Mouse (Mus musculus) thymus, adult 2 months (tissue): ENCODE measurements around the gene Nvl.

ENCODE experiments used
- CTCF ChIP-seq: fragments of 200-500 bp; IDR thresholded peaks from 2 replicates; pipeline ENCODE4 v1.5.1; 2012; ENCODE audit warnings: mild to moderate bottlenecking, control low read depth, low read length, moderate library complexity, borderline replicate concordance; ENCODE audit not compliant: control insufficient read depth, poor library complexity, insufficient read depth; ENCODE audit errors: extremely low read depth
- POLR2A ChIP-seq: fragments of 200-500 bp; IDR thresholded peaks from 2 replicates; pipeline ENCODE4 v1.6.1; 2012; ENCODE audit warnings: mild to moderate bottlenecking, low read length, control low read depth, moderate library complexity; ENCODE audit not compliant: control insufficient read depth, poor library complexity, insufficient read depth; ENCODE audit errors: extremely low read depth

GRCm38 (mm10) chr1:181149373-181150017 is 5.5 kb upstream of the Nvl start:
- TF ChIP-seq CTCF (no peak), POLR2A (no peak)
